Mouse (Mus musculus): ENCODE results near the gene Lpin3.

Lpin3 gene

GRCm38 (mm10) chr2:160880453-160881195 is at the start of gene Lpin3:
Gene Lpin3 (plus strand): TSS chr2:160880670.
- peak in 1 of 2 experiments; percentile 44 for DNase-seq

GRCm38 (mm10) chr2:160840838-160841237 is 39.6 kb upstream of the Lpin3 start:
- no peak for DNase-seq

GRCm38 (mm10) chr2:160847664-160848063 is 32.8 kb upstream of the Lpin3 start:
- DNase-seq: no peak

GRCm38 (mm10) chr2:160848186-160848585 is 32.3 kb upstream of the Lpin3 start:
- DNase-seq: no peak

- DNase-seq: no peak
Observed at GRCm38 (mm10) chr2:160849617-160850240, 30.7 kb upstream of the Lpin3 start.

GRCm38 (mm10) chr2:160850360-160850759 is 30.1 kb upstream of the Lpin3 start:
- DNase-seq: no peak

GRCm38 (mm10) chr2:160854687-160855086 is 25.8 kb upstream of the Lpin3 start:
- DNase-seq: no peak

GRCm38 (mm10) chr2:160856359-160857102 is 23.9 kb upstream of the Lpin3 start:
- DNase-seq: no peak

- DNase-seq: no peak
Observed at GRCm38 (mm10) chr2:160860363-160860762, 20.1 kb upstream of the Lpin3 start.

GRCm38 (mm10) chr2:160864112-160864511 is 16.4 kb upstream of the Lpin3 start:
- no peak for DNase-seq

- DNase-seq: peak; percentile 34 to 66
Observed at GRCm38 (mm10) chr2:160865266-160865665, 15.2 kb upstream of the Lpin3 start.

- DNase-seq: no peak
Observed at GRCm38 (mm10) chr2:160869446-160869845, 11.0 kb upstream of the Lpin3 start.

GRCm38 (mm10) chr2:160871310-160871709 is 9.2 kb upstream of the Lpin3 start:
- no peak for DNase-seq

- peak; percentile 91 to 93 for DNase-seq
Observed at GRCm38 (mm10) chr2:160872395-160872794, 8.1 kb upstream of the Lpin3 start.

GRCm38 (mm10) chr2:160872890-160873382 is 7.5 kb upstream of the Lpin3 start, which contains the start of gene Zhx3:
Gene Zhx3 (minus strand): TSS chr2:160872998.
- peak; percentile 96 to 98 for DNase-seq

- no peak for DNase-seq
Observed at GRCm38 (mm10) chr2:160874231-160874877, 6.1 kb upstream of the Lpin3 start.

- peak; percentile 24 to 45 for DNase-seq
Observed at GRCm38 (mm10) chr2:160876115-160876514, 4.4 kb upstream of the Lpin3 start.

GRCm38 (mm10) chr2:160881462-160882101 is 1.1 kb downstream of the Lpin3 start:
- DNase-seq: no peak

GRCm38 (mm10) chr2:160882436-160882835 is 2.0 kb downstream of the Lpin3 start:
- DNase-seq: peak; percentile 81 to 88

- peak in 1 of 2 experiments; percentile 49 for DNase-seq
Observed at GRCm38 (mm10) chr2:160883912-160884311, 3.4 kb downstream of the Lpin3 start.

- DNase-seq: peak; percentile 73 to 81
Observed at GRCm38 (mm10) chr2:160884830-160885229, 4.4 kb downstream of the Lpin3 start.

GRCm38 (mm10) chr2:160886221-160886620 is 5.8 kb downstream of the Lpin3 start:
- no peak for DNase-seq

Data from cerebellum, postnatal 10 days (tissue).